Mouse (Mus musculus) intestine, embryonic 15.5 days (tissue): ENCODE results near the gene H2-Q7. TPM values are rescaled to one million over a fixed set of nuclear protein-coding genes. Genes with fewer than 3 reads are reported as not detected.
"Not testable (repeated sequence)": the region's sequence is repeated elsewhere in the genome, so short reads cannot be mapped to it uniquely, and the experiment has no call there.

Experiments used
- ATAC-seq: fragments of 200-750 bp; cut with Nextera tagmentation; 2 replicates; pipeline ENCODE4 v1.8.0; 2017; ENCODE audit warnings: moderate TSS enrichment, moderate library complexity
- H3K27ac ChIP-seq: fragments of 300-500 bp; sonication (generic); 2 replicates; pipeline ENCODE4 v1.5.1; 2015; ENCODE audit warnings: mild to moderate bottlenecking, inconsistent platforms
- H3K27me3 ChIP-seq: fragments of 300-500 bp; sonication (generic); replicated peaks from 2 replicates; pipeline ENCODE4 v1.6.1; 2015; ENCODE audit warnings: inconsistent platforms
- H3K36me3 ChIP-seq: fragments of 300-500 bp; sonication (generic); 2 replicates; pipeline ENCODE4 v1.6.1; 2015; ENCODE audit warnings: inconsistent platforms
- H3K4me1 ChIP-seq: fragments of 300-500 bp; sonication (generic); replicated peaks from 2 replicates; pipeline ENCODE4 v1.6.1; 2015; ENCODE audit warnings: inconsistent platforms
- H3K4me2 ChIP-seq: fragments of 300-500 bp; sonication (generic); replicated peaks from 2 replicates; pipeline ENCODE4 v1.6.1; 2015; ENCODE audit warnings: mild to moderate bottlenecking, inconsistent platforms
- H3K4me3 ChIP-seq: fragments of 300-500 bp; sonication (generic); replicated peaks from 2 replicates; pipeline ENCODE4 v1.5.1; 2015; ENCODE audit warnings: inconsistent platforms
- H3K9ac ChIP-seq: fragments of 300-500 bp; sonication (generic); 2 replicates; pipeline ENCODE4 v1.6.1; 2015; ENCODE audit warnings: inconsistent platforms
- H3K9me3 ChIP-seq: fragments of 300-500 bp; sonication (generic); 2 replicates; pipeline ENCODE4 v1.6.1; 2016; ENCODE audit warnings: inconsistent platforms
- WGBS: fragments of 180-500 bp; shearing (Covaris S2); methylation state at CpG from one replicate; pipeline ENCODE4 v1.1.7; 2015; 5-methylcytosine and 5-hydroxymethylcytosine counted together
- polyA plus RNA-seq: library from polyadenylated mRNA; unstranded; fragments of >200 nt; fragmentation: Nextera tagmentation; extraction: Ambion mirVana; gene quantifications from 2 replicates; pipeline ENCODE4 v1.2.1, GENCODE M21; 2015

H2-Q7 gene
- polyA plus RNA-seq, 1 experiment from 2014 or later, result 6.7 TPM

DNA sequence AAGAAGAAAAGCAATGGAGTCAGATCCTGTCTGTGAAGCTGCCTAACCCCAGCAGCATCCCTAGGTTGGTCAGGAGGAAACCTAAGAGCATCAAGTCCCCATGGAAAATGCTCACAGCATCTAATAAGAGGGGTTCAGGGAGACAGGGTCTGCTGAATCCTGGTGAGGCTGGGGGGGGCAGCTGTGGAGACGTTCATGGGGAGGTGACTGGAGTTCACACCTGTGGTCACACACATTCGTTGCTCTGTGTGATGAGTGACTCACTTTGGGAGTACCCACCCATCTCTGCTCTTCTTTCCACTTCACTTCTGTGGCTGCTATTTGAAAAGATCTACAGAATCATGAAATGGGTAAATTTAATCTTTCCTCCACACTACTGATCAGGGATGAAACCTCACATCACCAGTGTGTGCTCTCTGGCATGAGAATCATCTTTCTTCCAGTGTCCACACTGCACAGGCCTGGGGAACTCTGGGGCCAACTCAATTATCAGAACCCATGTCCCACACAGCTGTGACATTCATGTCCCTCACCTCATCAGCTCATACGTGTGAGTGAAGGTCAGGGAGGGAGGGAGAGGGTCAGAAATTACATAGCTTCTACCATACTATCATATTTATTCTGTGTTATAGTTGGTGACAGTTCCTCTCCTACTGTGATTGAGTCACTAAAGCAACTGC, 15.7 kb upstream of the H2-Q7 start:
- H3K9me3 ChIP-seq, H3K36me3 ChIP-seq, H3K4me1 ChIP-seq, H3K27ac ChIP-seq, H3K4me2 ChIP-seq, H3K4me3 ChIP-seq, ATAC-seq, H3K9ac ChIP-seq: not testable (repeated sequence)
- H3K27me3 ChIP-seq, result peaks cover 16% of the 10 kb centered on the region
- WGBS, result 71% methylated on average over 3 of the region's 3 CpGs

DNA sequence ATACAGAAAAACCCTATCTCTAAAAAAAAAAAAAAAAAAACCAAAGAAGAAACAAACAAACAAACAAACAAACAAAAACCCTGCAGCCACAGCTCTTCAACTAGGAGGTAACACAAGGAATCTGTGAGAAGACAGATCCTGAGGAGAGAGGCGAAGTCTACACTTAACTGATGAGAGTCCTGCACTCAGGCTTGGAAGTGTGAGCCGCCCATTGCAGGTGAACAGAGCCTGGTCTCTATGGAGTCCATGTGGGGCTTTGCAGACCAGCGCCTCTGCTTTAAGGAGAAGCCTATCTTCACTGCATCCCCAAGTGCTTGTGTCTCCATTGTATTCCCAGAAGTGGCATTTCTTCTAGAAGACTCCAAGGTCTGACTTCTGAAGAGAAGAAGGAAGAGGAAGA, 14.8 kb upstream of the H2-Q7 start:
- H3K27ac ChIP-seq, H3K4me3 ChIP-seq, ATAC-seq, H3K4me2 ChIP-seq, H3K36me3 ChIP-seq, H3K4me1 ChIP-seq, H3K9me3 ChIP-seq, H3K9ac ChIP-seq: not testable (repeated sequence)
- peaks cover 16% of the 10 kb centered on the region for H3K27me3 ChIP-seq
- WGBS, result 83% methylated on average over 3 of the region's 3 CpGs

DNA sequence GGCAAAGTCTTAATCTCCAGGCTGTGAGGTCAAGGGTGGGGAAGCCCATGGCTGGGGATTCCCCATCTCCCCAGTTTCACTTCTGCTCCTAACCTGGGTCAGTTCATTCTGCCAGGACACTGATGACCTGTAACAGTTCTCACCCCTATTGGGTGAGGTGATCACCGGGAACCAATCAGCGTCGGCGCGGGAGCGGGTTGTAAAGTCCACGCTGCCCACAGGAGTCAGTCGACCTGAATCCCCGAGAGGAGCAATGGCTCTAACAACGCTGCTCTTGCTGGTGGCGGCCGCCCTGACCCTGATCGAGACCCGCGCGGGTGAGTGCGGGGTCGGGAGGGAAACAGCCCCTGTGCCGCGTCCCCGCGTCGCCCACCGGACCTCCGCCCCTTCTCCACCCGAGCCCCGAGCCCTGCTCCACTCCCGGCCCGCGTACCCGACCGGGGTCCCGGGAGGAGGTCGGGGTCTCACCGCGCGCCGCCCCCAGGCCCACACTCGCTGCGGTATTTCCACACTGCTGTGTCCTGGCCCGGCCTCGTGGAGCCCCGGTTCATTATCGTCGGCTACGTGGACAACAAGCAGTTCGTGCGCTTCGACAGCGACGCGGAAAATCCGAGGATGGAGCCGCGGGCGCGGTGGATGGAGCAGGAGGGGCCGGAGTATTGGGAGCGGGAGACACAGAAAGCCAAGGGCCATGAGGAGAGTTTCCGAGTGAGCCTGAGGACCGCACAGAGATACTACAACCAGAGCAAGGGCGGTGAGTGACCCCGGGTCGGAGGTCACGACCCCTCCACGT, 14.1 kb upstream of the H2-Q7 start, which contains the start of gene H2-Q6:
Gene H2-Q6 (plus strand): TSS at position 227 of the 793 bp plus-strand sequence.
- 0 out of 2 replicates have a peak within 1 kb of the TSS, but pooled peaks have one; percentile 13 for H3K9ac ChIP-seq
- not testable (repeated sequence) for H3K27ac ChIP-seq, H3K9me3 ChIP-seq, H3K36me3 ChIP-seq, H3K4me1 ChIP-seq
- H3K27me3 ChIP-seq, result peaks cover 16% of the 10 kb centered on the region
- peak; percentile 87 for ATAC-seq
- WGBS, result 2% methylated on average over 59 of the region's 66 CpGs
- H3K4me3 ChIP-seq, result peak within 1 kb of the TSS; percentile 36
- H3K4me2 ChIP-seq, result peak within 1 kb of the TSS; percentile 77

DNA sequence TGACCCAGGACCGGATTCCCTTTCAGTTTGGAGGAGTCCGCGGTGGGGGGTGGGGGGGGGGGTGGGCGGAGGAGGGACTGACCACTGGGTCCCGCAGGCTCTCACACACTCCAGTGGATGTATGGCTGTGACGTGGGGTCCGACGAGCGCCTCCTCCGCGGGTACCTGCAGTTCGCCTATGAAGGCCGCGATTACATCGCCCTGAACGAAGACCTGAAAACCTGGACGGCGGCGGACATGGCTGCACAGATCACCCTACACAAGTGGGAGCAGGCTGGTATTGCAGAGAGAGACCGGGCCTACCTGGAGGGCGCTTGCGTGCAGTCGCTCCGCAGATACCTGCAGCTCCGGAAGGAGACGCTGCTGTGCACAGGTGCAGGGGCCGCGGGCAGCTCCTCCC, 13.5 kb upstream of the H2-Q7 start:
- ATAC-seq, result peak; percentile 43; the same call in 1 of the 2 replicates
- not testable (repeated sequence) for H3K4me1 ChIP-seq, H3K27ac ChIP-seq, H3K36me3 ChIP-seq, H3K9ac ChIP-seq, H3K9me3 ChIP-seq
- peak overlapping the region; percentile 36 for H3K4me3 ChIP-seq
- H3K4me2 ChIP-seq, result peak overlapping the region; percentile 77
- 19% methylated on average over 28 of the region's 28 CpGs for WGBS
- H3K27me3 ChIP-seq, result peaks cover 16% of the 10 kb centered on the region

DNA sequence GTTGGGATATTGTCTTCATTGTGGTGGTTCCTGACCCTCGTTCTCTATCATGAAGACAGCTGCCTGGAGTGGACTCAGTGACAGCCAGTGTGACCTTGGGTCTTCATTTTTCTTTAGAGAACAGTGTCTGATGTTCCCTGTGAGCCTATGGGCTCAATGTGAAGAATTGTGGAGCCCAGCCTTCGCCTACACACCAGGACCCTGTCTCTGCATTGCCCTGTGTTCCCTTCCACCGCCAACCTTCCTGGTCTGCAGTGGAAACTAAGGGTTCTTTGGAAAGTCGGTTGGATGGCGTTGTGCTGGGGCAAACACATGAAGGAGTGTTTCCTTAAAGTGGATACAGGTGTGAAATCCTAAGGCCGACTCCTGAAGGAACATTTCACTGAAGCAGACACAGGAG, 10.1 kb upstream of the H2-Q7 start:
- H3K36me3 ChIP-seq, H3K9me3 ChIP-seq, H3K4me2 ChIP-seq, H3K4me3 ChIP-seq, H3K9ac ChIP-seq, ATAC-seq, H3K4me1 ChIP-seq, H3K27ac ChIP-seq: not testable (repeated sequence)
- H3K27me3 ChIP-seq, result peaks cover 16% of the 10 kb centered on the region
- 83% methylated on average over 6 of the region's 6 CpGs for WGBS

DNA sequence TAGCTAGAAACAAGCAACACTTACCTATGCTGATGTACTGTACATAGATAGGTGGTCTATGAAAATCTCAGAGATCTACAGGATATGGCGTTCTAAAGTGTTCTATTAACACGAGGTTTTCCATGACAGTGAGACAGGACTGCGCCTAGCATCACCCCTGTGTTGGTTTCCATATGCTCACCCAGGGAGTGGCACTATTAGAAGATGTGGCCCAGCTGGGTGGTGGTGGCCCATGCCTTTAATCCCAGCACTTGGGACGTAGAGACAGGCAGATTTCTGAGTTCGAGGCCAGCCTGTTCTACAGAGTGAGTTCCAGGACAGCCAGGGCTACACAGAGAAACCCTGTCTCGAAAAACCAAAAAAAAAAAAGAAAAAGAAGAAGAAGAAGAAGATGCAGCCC, 8.3 kb upstream of the H2-Q7 start:
- not testable (repeated sequence) for H3K36me3 ChIP-seq, H3K4me1 ChIP-seq, H3K9ac ChIP-seq, H3K27me3 ChIP-seq, ATAC-seq, H3K4me2 ChIP-seq, H3K9me3 ChIP-seq, H3K4me3 ChIP-seq, H3K27ac ChIP-seq
- WGBS, result 88% methylated on average over 6 of the region's 6 CpGs

DNA sequence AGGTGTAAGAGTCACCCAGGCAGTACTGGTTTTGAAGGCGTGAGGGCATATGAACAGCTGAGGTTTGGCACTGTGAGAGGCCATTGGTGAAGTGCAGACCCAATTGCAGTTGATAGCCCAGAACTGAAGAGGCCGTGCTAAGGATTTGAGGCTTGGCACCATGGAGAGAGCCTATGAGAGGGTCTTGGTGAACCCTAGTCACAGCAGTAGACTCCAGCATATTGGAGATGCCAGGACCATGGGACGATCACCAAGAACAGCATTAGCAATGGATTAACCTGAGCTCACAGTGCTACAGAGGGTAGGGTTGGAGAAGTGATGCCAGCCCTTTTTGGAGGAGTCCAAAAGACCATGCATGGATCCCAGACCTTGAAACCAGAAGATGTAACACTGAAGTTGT, 6.8 kb upstream of the H2-Q7 start:
- not testable (repeated sequence) for H3K4me2 ChIP-seq, ATAC-seq, H3K27ac ChIP-seq, H3K9me3 ChIP-seq, H3K36me3 ChIP-seq, H3K4me1 ChIP-seq, H3K9ac ChIP-seq, H3K4me3 ChIP-seq, H3K27me3 ChIP-seq
- WGBS, result 86% methylated on average over 3 of the region's 3 CpGs

DNA sequence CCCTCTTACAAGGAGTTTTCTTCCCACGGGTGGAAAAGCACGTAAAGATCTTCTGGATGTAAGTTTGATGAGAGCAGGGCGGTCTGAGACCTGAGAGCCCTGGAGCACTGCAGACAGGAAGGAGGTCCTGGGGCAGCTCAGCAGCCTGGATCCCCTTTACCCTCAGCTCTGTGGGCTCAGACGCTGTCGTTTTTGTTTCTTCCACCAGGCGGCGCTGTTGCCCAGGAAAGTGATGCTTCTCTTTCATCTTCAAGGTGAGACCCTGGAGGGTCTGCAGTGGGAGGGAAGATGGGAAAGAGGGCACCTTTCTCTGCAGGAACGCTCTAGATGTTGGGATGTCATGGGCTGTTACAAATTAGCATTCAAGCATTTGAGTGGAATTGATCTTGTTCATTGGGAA, 4.1 kb upstream of the H2-Q7 start:
- not testable (repeated sequence) for H3K9me3 ChIP-seq, H3K4me2 ChIP-seq, H3K9ac ChIP-seq, H3K36me3 ChIP-seq, H3K27me3 ChIP-seq, H3K27ac ChIP-seq, ATAC-seq, H3K4me3 ChIP-seq, H3K4me1 ChIP-seq
- WGBS, result 9% methylated on average over 8 of the region's 8 CpGs

DNA sequence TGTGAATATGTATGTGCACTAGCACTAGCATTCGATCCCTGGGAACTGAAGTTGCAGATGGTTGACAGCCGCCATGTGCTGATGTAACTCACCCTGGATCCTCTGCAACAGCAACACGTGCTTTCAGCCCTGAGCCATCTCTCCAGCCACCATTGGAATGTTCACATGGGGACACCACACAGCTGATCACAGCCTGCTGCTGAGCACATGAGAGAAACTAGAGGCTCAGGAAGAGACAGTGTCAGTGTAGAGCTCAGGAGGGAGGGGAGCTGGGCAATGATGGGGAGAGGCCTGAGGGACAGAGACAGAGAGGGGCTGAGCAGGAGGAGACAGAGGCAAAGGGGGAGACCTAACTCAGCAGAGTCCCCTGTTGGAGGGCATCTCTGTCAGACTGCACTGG, 3.4 kb upstream of the H2-Q7 start:
- ATAC-seq, result not testable (repeated sequence)

DNA sequence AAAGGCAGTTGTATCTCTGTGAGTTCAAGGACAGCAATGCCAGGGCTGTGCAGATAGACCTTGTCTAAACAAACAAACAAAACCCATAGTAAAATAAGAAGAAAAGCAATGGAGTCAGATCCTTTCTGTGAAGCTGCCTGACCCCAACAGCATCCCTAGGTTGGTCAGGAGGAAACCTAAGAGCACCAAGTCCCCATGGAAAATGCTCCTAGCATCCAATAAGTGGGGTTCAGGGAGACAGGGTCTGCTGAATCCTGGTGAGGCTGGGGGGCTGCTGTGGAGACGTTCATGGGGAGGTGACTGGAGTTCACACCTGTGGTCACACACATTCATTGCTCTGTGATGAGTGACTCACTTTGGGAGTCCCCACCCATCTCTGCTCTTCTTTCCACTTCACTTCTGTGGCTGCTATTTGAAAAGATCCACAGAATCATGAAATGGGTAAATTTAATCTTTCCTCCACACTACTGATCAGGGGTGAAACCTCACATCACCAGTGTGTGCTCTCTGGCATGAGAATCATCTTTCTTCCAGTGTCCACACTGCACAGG, 1.5 kb upstream of the H2-Q7 start:
- H3K4me3 ChIP-seq, H3K27ac ChIP-seq, H3K9ac ChIP-seq, H3K36me3 ChIP-seq, ATAC-seq, H3K4me1 ChIP-seq, H3K9me3 ChIP-seq, H3K4me2 ChIP-seq: not testable (repeated sequence)
- WGBS, result 54% methylated on average over 1 of the region's 1 CpGs
- H3K27me3 ChIP-seq, result peaks cover 13% of the 10 kb centered on the region

More for the DNA sequence above, 3.4 kb upstream of the H2-Q7 start:
- 77% methylated on average over 3 of the region's 3 CpGs for WGBS
- H3K36me3 ChIP-seq, H3K4me2 ChIP-seq, H3K4me3 ChIP-seq, H3K9me3 ChIP-seq, H3K4me1 ChIP-seq, H3K9ac ChIP-seq, H3K27ac ChIP-seq: not testable (repeated sequence)
- H3K27me3 ChIP-seq, result peaks cover 13% of the 10 kb centered on the region

DNA sequence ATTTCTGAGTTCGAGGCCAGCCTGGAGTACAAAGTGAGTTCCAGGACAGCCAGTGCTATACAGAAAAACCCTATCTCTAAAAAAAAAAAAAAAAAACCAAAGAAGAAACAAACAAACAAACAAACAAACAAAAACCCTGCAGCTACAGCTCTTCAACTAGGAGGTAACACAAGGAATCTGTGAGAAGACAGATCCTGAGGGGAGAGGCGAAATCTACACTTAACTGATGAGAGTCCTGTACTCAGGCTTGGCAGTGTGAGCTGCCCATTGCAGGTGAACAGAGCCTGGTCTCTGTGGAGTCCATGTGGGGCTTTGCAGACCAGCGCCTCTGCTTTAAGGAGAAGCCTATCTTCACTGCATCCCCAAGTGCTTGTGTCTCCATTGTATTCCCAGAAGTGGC, 560 bp upstream of the H2-Q7 start:
- H3K4me1 ChIP-seq, H3K36me3 ChIP-seq, H3K4me3 ChIP-seq, H3K9me3 ChIP-seq, H3K27ac ChIP-seq, ATAC-seq, H3K9ac ChIP-seq: not testable (repeated sequence)
- H3K27me3 ChIP-seq, result peaks cover 13% of the 10 kb centered on the region
- WGBS, result 81% methylated on average over 3 of the region's 3 CpGs
- peak overlapping the region; percentile 99; the same call in 1 of the 2 replicates for H3K4me2 ChIP-seq

DNA sequence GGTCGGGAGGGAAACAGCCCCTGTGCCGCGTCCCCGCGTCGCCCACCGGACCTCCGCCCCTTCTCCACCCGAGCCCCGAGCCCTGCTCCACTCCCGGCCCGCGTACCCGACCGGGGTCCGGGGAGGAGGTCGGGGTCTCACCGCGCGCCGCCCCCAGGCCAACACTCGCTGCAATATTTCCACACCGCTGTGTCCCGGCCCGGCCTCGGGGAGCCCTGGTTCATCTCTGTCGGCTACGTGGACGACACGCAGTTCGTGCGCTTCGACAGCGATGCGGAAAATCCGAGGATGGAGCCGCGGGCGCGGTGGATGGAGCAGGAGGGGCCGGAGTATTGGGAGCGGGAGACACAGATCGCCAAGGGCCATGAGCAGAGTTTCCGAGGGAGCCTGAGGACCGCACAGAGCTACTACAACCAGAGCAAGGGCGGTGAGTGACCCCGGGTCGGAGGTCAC, 366 bp downstream of the H2-Q7 start:
- not testable (repeated sequence) for H3K4me1 ChIP-seq, H3K9me3 ChIP-seq, H3K36me3 ChIP-seq, H3K27ac ChIP-seq
- H3K4me3 ChIP-seq, result peak overlapping the region; percentile 52
- peaks cover 13% of the 10 kb centered on the region for H3K27me3 ChIP-seq
- H3K9ac ChIP-seq, result peak overlapping the region; percentile 54
- ATAC-seq, result peak; percentile 66
- under 1% methylated on average over 48 of the region's 48 CpGs for WGBS
- H3K4me2 ChIP-seq, result peak overlapping the region; percentile 99
